Mouse (Mus musculus): ENCODE results near the gene Bahcc1. TPM values are rescaled to one million over a fixed set of nuclear protein-coding genes. Genes with fewer than 3 reads are reported as not detected.
A peak's percentile ranks its signal among the peaks of the same experiment; 100 is the strongest.

Gene Bahcc1
- polyA plus RNA-seq, 1 experiment from 2014 or later: 24.9 TPM

DNA sequence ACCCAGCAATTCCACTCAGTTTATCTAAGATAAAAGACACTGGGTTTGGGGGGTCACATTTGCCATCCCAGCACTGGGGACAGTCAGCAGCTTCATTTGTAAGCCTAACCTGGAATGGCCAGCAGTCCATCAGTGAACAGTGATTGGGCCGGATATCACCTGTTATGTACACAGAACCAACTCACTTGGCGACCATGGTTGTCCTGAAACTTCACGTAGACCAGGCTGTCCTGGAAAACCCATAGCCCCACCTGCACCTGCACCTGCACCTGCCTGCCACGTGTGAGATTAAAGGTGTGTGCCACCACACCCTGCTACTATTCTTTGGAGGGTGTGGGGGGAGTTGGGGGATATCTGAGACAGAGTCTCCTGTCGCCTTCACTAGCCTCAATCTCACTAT lies 86.6 kb downstream of the Bahcc1 start:
- Histone ChIP-seq H3K36me3 (ENCODE audit: control insufficient read depth, insufficient read depth, low read length) (no peaks in the 10 kb centered on the region), H3K27ac (replicated peaks; ENCODE audit: low read depth, low read length) (no peak overlapping the region), H3K4me3 (ENCODE audit: low read depth, low read length) (no peak overlapping the region), H3K4me1 (ENCODE audit: control insufficient read depth, insufficient read depth, low read length) (peaks cover 13% of the 10 kb centered on the region), H3K27me3 (ENCODE audit: control insufficient read depth, insufficient read depth, low read length) (no peaks in the 10 kb centered on the region), H3K9me3 (ENCODE audit: control insufficient read depth, low read length) (no peaks in the 10 kb centered on the region), H3K4me2 (ENCODE audit: low read depth, severe bottlenecking) (no peak overlapping the region), H3K9ac (ENCODE audit: low read length) (no peak overlapping the region)
- WGBS: 89% methylated on average over 5 of the region's 5 CpGs
- no peak for DNase-seq (ENCODE audit: low spot score)
- ATAC-seq (ENCODE audit: insufficient number of reproducible peaks, low FRiP score, low TSS enrichment, low read depth): no peak

DNA sequence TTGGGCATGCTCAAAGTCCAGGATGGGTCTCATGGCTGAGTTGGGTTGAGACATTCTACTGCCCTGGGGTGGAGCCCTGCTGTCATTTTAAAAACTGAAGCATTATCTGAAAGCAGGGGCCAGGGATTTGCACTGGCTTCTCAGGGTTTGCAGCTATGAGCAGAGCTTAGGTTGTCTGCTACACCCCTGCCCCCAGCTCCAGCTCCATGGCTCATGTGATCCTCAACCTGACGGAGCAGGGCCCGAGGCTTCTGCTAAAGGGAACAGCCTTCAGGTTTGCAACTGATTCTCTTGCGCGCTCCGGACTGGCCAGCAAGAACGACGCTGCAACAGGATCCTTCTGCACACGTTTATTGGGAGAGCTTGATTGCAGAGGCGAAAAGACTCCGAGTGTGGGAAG lies 87.4 kb downstream of the Bahcc1 start:
- WGBS: 95% methylated on average over 10 of the region's 10 CpGs
- no peaks in the 10 kb centered on the region for H3K36me3 ChIP-seq (ENCODE audit: control insufficient read depth, insufficient read depth, low read length)
- no peak overlapping the region for H3K4me3 ChIP-seq (ENCODE audit: low read depth, low read length)
- no peak for DNase-seq (ENCODE audit: low spot score)
- no peak overlapping the region for H3K9ac ChIP-seq (ENCODE audit: low read length)
- no peak for ATAC-seq (ENCODE audit: insufficient number of reproducible peaks, low FRiP score, low TSS enrichment, low read depth)
- no peak overlapping the region for H3K4me2 ChIP-seq (ENCODE audit: low read depth, severe bottlenecking)
- H3K4me1 ChIP-seq (ENCODE audit: control insufficient read depth, insufficient read depth, low read length): peaks cover 11% of the 10 kb centered on the region
- H3K9me3 ChIP-seq (ENCODE audit: control insufficient read depth, low read length): no peaks in the 10 kb centered on the region
- H3K27me3 ChIP-seq (ENCODE audit: control insufficient read depth, insufficient read depth, low read length): no peaks in the 10 kb centered on the region
- no peak overlapping the region for H3K27ac ChIP-seq (replicated peaks; ENCODE audit: low read depth, low read length)

DNA sequence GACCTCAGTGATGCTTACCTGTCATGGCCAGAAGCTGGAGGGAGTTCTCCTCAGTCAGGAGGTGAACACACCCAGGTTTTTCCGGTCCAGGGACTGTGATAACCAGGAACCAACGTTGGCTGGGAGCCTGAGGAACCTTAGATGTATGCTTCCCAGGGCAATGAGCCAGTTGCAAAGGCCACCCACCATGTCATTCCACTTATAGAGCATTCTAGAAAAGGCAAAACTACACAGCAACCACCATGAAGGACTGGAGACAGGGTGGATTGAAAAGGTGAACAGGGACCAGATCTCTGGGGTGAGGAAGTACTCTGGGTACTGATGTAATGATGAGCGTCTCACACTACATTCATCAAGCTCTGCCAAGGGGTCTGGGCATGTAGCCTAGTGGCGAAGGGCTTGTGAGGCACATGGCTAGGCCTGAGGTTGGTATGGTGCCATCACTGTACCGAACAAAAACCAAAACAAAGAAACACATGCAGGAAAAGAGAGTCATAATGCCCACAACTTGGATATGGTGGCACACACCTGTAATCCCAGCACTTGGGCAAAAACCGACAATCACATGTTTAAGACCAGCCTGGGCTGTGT lies 102.8 kb downstream of the Bahcc1 start:
- Histone ChIP-seq H3K27me3 (ENCODE audit: control insufficient read depth, insufficient read depth, low read length) (no peaks in the 10 kb centered on the region), H3K9me3 (ENCODE audit: control insufficient read depth, low read length) (no peaks in the 10 kb centered on the region), H3K4me3 (ENCODE audit: low read depth, low read length) (no peak overlapping the region), H3K36me3 (ENCODE audit: control insufficient read depth, insufficient read depth, low read length) (no peaks in the 10 kb centered on the region), H3K4me1 (ENCODE audit: control insufficient read depth, insufficient read depth, low read length) (no peaks in the 10 kb centered on the region), H3K4me2 (ENCODE audit: low read depth, severe bottlenecking) (no peak overlapping the region), H3K9ac (ENCODE audit: low read length) (no peak overlapping the region), H3K27ac (replicated peaks; ENCODE audit: low read depth, low read length) (no peak overlapping the region)
- WGBS: 87% methylated on average over 6 of the region's 6 CpGs
- ATAC-seq (ENCODE audit: insufficient number of reproducible peaks, low FRiP score, low TSS enrichment, low read depth) (no peak), DNase-seq (ENCODE audit: low spot score) (no peak)

DNA sequence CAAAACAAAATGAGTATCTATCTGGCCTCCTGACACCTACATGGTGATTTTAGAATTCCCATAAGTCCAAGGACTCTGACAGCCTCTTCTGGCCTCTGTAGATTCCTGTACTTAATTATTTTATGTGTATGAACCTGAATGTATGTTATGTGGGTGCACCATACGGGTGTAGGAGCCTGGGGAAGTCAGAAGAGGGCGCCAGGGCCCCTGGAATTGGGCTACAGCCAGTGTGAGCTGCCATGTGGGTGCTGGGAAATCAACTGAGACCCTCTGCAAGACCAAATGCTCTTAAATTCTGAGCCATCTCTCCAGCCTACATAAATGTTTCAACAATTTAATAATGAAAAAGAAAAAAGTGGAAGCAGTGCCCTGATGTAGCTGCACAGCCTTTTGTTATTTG lies 104.7 kb downstream of the Bahcc1 start:
- DNase-seq (ENCODE audit: low spot score): no peak
- Histone ChIP-seq H3K9me3 (ENCODE audit: control insufficient read depth, low read length) (no peaks in the 10 kb centered on the region), H3K27ac (replicated peaks; ENCODE audit: low read depth, low read length) (no peak overlapping the region), H3K27me3 (ENCODE audit: control insufficient read depth, insufficient read depth, low read length) (no peaks in the 10 kb centered on the region), H3K9ac (ENCODE audit: low read length) (no peak overlapping the region), H3K36me3 (ENCODE audit: control insufficient read depth, insufficient read depth, low read length) (no peaks in the 10 kb centered on the region), H3K4me1 (ENCODE audit: control insufficient read depth, insufficient read depth, low read length) (no peaks in the 10 kb centered on the region), H3K4me3 (ENCODE audit: low read depth, low read length) (no peak overlapping the region), H3K4me2 (ENCODE audit: low read depth, severe bottlenecking) (no peak overlapping the region)
- no peak for ATAC-seq (ENCODE audit: insufficient number of reproducible peaks, low FRiP score, low TSS enrichment, low read depth)
- 50% methylated on average over 2 of the region's 2 CpGs for WGBS

DNA sequence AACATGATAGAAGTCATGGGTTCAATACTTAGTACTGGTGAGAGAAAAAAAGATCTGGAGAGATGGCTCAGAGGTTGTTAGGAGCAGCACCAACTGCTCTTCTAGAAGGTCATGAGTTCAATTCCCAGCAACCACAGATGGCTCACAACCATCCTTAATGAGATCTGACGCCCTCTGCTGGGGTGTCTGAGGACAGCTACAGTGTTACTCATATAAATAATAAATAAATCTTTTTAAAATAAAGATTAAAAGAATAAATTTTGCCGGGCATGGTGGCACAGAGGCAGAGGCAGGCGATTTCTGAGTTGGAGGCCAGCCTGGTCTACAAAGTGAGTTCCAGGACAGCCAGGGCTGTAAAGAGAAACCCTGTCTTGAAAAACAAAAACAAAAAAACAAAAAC lies 106.0 kb downstream of the Bahcc1 start:
- ATAC-seq (ENCODE audit: insufficient number of reproducible peaks, low FRiP score, low TSS enrichment, low read depth) (no peak), DNase-seq (ENCODE audit: low spot score) (peak; percentile 13)
- Histone ChIP-seq H3K27me3 (ENCODE audit: control insufficient read depth, insufficient read depth, low read length) (no peaks in the 10 kb centered on the region), H3K4me3 (ENCODE audit: low read depth, low read length) (no peak overlapping the region), H3K4me1 (ENCODE audit: control insufficient read depth, insufficient read depth, low read length) (no peaks in the 10 kb centered on the region), H3K36me3 (ENCODE audit: control insufficient read depth, insufficient read depth, low read length) (no peaks in the 10 kb centered on the region), H3K27ac (replicated peaks; ENCODE audit: low read depth, low read length) (no peak overlapping the region), H3K9ac (ENCODE audit: low read length) (no peak overlapping the region), H3K4me2 (ENCODE audit: low read depth, severe bottlenecking) (no peak overlapping the region), H3K9me3 (ENCODE audit: control insufficient read depth, low read length) (no peaks in the 10 kb centered on the region)
- 80% methylated on average over 3 of the region's 3 CpGs for WGBS

DNA sequence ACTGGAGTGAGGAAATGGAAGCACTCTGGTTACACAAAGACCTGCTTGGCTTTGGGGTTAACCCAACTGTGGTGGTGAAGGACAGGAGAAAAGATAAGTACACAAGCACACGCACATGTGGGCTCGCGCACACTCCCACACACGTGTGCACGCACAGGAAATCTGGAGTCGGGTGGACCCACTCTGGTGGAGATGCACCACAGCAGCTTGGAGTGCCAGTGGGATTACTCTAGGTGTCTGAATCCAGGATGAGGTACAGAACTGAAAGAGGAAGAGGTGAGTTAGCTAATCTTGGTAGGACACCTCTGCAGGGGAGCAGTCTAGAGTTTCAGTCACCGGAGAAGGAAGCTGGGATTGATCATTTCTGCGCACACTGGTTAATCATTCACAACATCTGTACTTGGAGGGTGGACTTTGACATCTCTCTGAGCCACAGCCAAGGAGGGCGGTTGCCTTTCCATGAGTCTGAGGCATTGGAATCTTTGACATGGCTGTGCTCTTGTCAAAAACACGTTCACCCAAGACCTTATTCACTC lies 107.3 kb downstream of the Bahcc1 start:
- H3K9me3 ChIP-seq (ENCODE audit: control insufficient read depth, low read length): no peaks in the 10 kb centered on the region
- ATAC-seq (ENCODE audit: insufficient number of reproducible peaks, low FRiP score, low TSS enrichment, low read depth) (no peak), DNase-seq (ENCODE audit: low spot score) (peak; percentile 19)
- H3K4me3 ChIP-seq (ENCODE audit: low read depth, low read length): no peak overlapping the region
- H3K27me3 ChIP-seq (ENCODE audit: control insufficient read depth, insufficient read depth, low read length): no peaks in the 10 kb centered on the region
- no peaks in the 10 kb centered on the region for H3K4me1 ChIP-seq (ENCODE audit: control insufficient read depth, insufficient read depth, low read length)
- 89% methylated on average over 10 of the region's 10 CpGs for WGBS
- no peak overlapping the region for H3K27ac ChIP-seq (replicated peaks; ENCODE audit: low read depth, low read length)
- no peaks in the 10 kb centered on the region for H3K36me3 ChIP-seq (ENCODE audit: control insufficient read depth, insufficient read depth, low read length)
- no peak overlapping the region for H3K9ac ChIP-seq (ENCODE audit: low read length)
- no peak overlapping the region for H3K4me2 ChIP-seq (ENCODE audit: low read depth, severe bottlenecking)

DNA sequence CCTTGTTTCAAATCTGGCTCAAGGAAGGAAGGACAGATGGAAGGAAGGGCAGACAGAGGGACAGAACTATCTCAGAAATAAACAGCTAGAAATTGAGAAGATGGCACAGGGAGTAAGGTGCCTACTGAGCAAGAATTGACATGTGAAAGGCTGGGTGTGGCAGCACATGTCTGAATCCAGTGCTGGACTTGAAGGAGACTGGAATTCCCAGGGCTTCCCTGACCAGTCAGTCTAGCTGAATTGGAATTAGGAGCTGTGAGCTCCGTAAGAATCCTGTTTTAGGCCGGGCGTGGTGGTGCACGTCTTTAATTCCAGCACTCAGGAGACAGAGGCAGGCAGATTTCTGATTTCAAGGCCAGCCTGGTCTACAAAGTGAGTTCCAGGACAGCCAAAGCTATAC lies 108.9 kb downstream of the Bahcc1 start:
- DNase-seq (ENCODE audit: low spot score): peak; percentile 23
- WGBS: 91% methylated on average over 4 of the region's 4 CpGs
- no peaks in the 10 kb centered on the region for H3K27me3 ChIP-seq (ENCODE audit: control insufficient read depth, insufficient read depth, low read length)
- H3K4me2 ChIP-seq (ENCODE audit: low read depth, severe bottlenecking): no peak overlapping the region
- no peak overlapping the region for H3K9ac ChIP-seq (ENCODE audit: low read length)
- H3K4me3 ChIP-seq (ENCODE audit: low read depth, low read length): no peak overlapping the region
- no peak overlapping the region for H3K27ac ChIP-seq (replicated peaks; ENCODE audit: low read depth, low read length)
- peaks cover 2% of the 10 kb centered on the region; the same call in 1 of the 2 replicates for H3K36me3 ChIP-seq (ENCODE audit: control insufficient read depth, insufficient read depth, low read length)
- no peaks in the 10 kb centered on the region for H3K9me3 ChIP-seq (ENCODE audit: control insufficient read depth, low read length)
- H3K4me1 ChIP-seq (ENCODE audit: control insufficient read depth, insufficient read depth, low read length): no peaks in the 10 kb centered on the region
- ATAC-seq (ENCODE audit: insufficient number of reproducible peaks, low FRiP score, low TSS enrichment, low read depth): no peak
